Mouse (Mus musculus) telencephalon, adult 2 months (tissue): ENCODE measurements around the gene Dysf.
"Not testable (repeated sequence)": the region's sequence is repeated elsewhere in the genome, so short reads cannot be mapped to it uniquely, and the experiment has no call there.

Source experiments
- DNase-seq: peaks from one replicate; pipeline ENCODE4 v3.0.0-alpha.2; 2011; ENCODE audit warnings: low read depth, low spot score

The Dysf gene

GRCm38 (mm10) chr6:84008363-84009171, at the start of gene Dysf:
Gene Dysf (plus strand): TSS chr6:84008590.
- no peak for DNase-seq

- no peak for DNase-seq
These were observed 20.7 kb upstream of the Dysf start for GRCm38 (mm10) chr6:83987642-83988041.

- DNase-seq, result no peak
These were observed 5.7 kb upstream of the Dysf start for GRCm38 (mm10) chr6:84002716-84003115.

GRCm38 (mm10) chr6:84004295-84004694, 4.1 kb upstream of the Dysf start:
- DNase-seq, result no peak

GRCm38 (mm10) chr6:84009172-84009872, 932 bp downstream of the Dysf start:
- no peak for DNase-seq

- DNase-seq, result no peak
These were observed 1.5 kb downstream of the Dysf start for GRCm38 (mm10) chr6:84009915-84010302.

- DNase-seq, result no peak
These were observed 2.2 kb downstream of the Dysf start for GRCm38 (mm10) chr6:84010303-84011225.

- not testable (repeated sequence) for DNase-seq
These were observed 6.7 kb downstream of the Dysf start for GRCm38 (mm10) chr6:84014961-84015683.

- DNase-seq, result no peak
These were observed 8.5 kb downstream of the Dysf start for GRCm38 (mm10) chr6:84016851-84017250.

- DNase-seq, result no peak
These were observed 9.0 kb downstream of the Dysf start for GRCm38 (mm10) chr6:84017392-84017791.

GRCm38 (mm10) chr6:84018906-84019550, 10.6 kb downstream of the Dysf start:
- no peak for DNase-seq

GRCm38 (mm10) chr6:84020002-84020401, 11.6 kb downstream of the Dysf start:
- DNase-seq, result no peak

GRCm38 (mm10) chr6:84021990-84022389, 13.6 kb downstream of the Dysf start:
- no peak for DNase-seq

GRCm38 (mm10) chr6:84025636-84026035, 17.2 kb downstream of the Dysf start:
- no peak for DNase-seq

- DNase-seq, result no peak
These were observed 20.4 kb downstream of the Dysf start for GRCm38 (mm10) chr6:84028791-84029190.

- DNase-seq, result no peak
These were observed 21.4 kb downstream of the Dysf start for GRCm38 (mm10) chr6:84029775-84030174.

GRCm38 (mm10) chr6:84032516-84032915, 24.1 kb downstream of the Dysf start:
- peak; percentile 55 for DNase-seq

GRCm38 (mm10) chr6:84043251-84043940, 35.0 kb downstream of the Dysf start:
- no peak for DNase-seq

- no peak for DNase-seq
These were observed 36.3 kb downstream of the Dysf start for GRCm38 (mm10) chr6:84044679-84045078.

GRCm38 (mm10) chr6:84048856-84049255, 40.5 kb downstream of the Dysf start:
- DNase-seq, result no peak
